Mouse (Mus musculus) myocyte (in vitro differentiated cells): ENCODE results near the gene Negr1.

Source experiments
- E2F4 ChIP-seq: IDR thresholded peaks from one replicate; pipeline ENCODE4 v1.6.1; 2011; ENCODE audit warnings: mild to moderate bottlenecking, control low read depth, moderate library complexity; ENCODE audit not compliant: insufficient read depth
- MAX ChIP-seq: IDR thresholded peaks from one replicate; pipeline ENCODE4 v1.6.1; 2011; ENCODE audit warnings: low read depth, mild to moderate bottlenecking, control low read depth
- MYOD1 ChIP-seq, 3 experiments: IDR thresholded peaks; one replicate each; pipeline ENCODE4 v1.6.1; 2011; ENCODE audit warnings: control low read depth in 2 of 3, low read depth in 2 of 3, mild to moderate bottlenecking in 2 of 3, moderate library complexity in 1 of 3; ENCODE audit not compliant: insufficient read length in 2 of 3, control insufficient read depth in 1 of 3
- POLR2A ChIP-seq: IDR thresholded peaks from one replicate; pipeline ENCODE4 v1.6.1; 2011; ENCODE audit warnings: low read depth, mild to moderate bottlenecking, control low read depth, moderate library complexity; ENCODE audit not compliant: insufficient read length
- POLR2AphosphoS2 ChIP-seq: IDR thresholded peaks from one replicate; pipeline ENCODE4 v1.6.1; 2011; ENCODE audit warnings: low read depth, control low read depth; ENCODE audit not compliant: insufficient read length
- USF1 ChIP-seq: IDR thresholded peaks from one replicate; pipeline ENCODE4 v1.6.1; 2011; ENCODE audit warnings: low read depth, mild to moderate bottlenecking, control low read depth, moderate library complexity

- no peak for TF ChIP-seq POLR2A
- no peak for TF ChIP-seq USF1
- TF ChIP-seq POLR2AphosphoS2, result no peak
- TF ChIP-seq MAX, result no peak
- no peak for TF ChIP-seq E2F4
- TF ChIP-seq MYOD1 (IDR thresholded peaks at IDR 0.05; ENCODE audit: control insufficient read depth in 1 of 3, insufficient read length in 2 of 3, low read depth in 2 of 3), result no peak
Measured at GRCm38 (mm10) chr3:157031513-157032142, 470.0 kb downstream of the Negr1 start.
